Mouse (Mus musculus): ENCODE measurements at regions not wholly inside any gene's neighbourhood (a gene's known extent, or its start where the extent isn't known, plus 50 kb on each side); places are given as distances from the start of the nearest gene placed in this dataset.

- TF ChIP-seq CTCF (IDR thresholded peaks at IDR 0.05; ENCODE audit: low read depth): no peak
- Histone ChIP-seq H3K4me3 (ENCODE audit: low read depth, low read length) (no peak overlapping the region), H3K9me3 (ENCODE audit: low read length) (no peaks in the 10 kb centered on the region), H3K9ac (no peak overlapping the region), H3K4me2 (ENCODE audit: low read depth) (no peak overlapping the region), H3K4me1 (ENCODE audit: insufficient read depth) (no peaks in the 10 kb centered on the region), H3K36me3 (ENCODE audit: insufficient read depth) (no peaks in the 10 kb centered on the region), H3K27ac (ENCODE audit: low read depth, low read length) (no peak overlapping the region), H3K27me3 (ENCODE audit: insufficient read depth, low read length) (no peaks in the 10 kb centered on the region)
- 29% methylated on average over 1 of the region's 1 CpGs for WGBS
- no peak for DNase-seq
- no peak for ATAC-seq
These were observed 764.5 kb downstream of the Vgll3 start for GRCm38 (mm10) chr16:66579551-66579950.

GRCm38 (mm10) chr16:66585698-66586284 lies 770.7 kb downstream of the Vgll3 start:
- H3K27ac ChIP-seq (ENCODE audit: low read depth, low read length): no peak overlapping the region
- peak; percentile 30 for DNase-seq
- H3K9me3 ChIP-seq (ENCODE audit: low read length): no peaks in the 10 kb centered on the region
- peak overlapping the region; percentile 19; the same call in 1 of the 2 replicates for H3K4me3 ChIP-seq (ENCODE audit: low read depth, low read length)
- H3K4me2 ChIP-seq (ENCODE audit: low read depth): peak overlapping the region; percentile 46
- peaks cover 3% of the 10 kb centered on the region; the same call in 1 of the 2 replicates for H3K4me1 ChIP-seq (ENCODE audit: insufficient read depth)
- ATAC-seq: no peak
- H3K9ac ChIP-seq: 0 out of 2 replicates have a peak overlapping the region, but pooled peaks have one; percentile 1
- 5% methylated on average over 12 of the region's 12 CpGs for WGBS
- no peaks in the 10 kb centered on the region for H3K27me3 ChIP-seq (ENCODE audit: insufficient read depth, low read length)
- no peak for TF ChIP-seq CTCF (IDR thresholded peaks at IDR 0.05; ENCODE audit: low read depth)
- H3K36me3 ChIP-seq (ENCODE audit: insufficient read depth): no peaks in the 10 kb centered on the region

- peak; percentile 23 for TF ChIP-seq CTCF (IDR thresholded peaks at IDR 0.05; ENCODE audit: low read depth)
- ATAC-seq (no peak), DNase-seq (no peak)
- no peak overlapping the region for H3K4me3 ChIP-seq (ENCODE audit: low read depth, low read length)
- H3K9me3 ChIP-seq (ENCODE audit: low read length): no peaks in the 10 kb centered on the region
- H3K4me2 ChIP-seq (ENCODE audit: low read depth): no peak overlapping the region
- WGBS: 42% methylated on average over 2 of the region's 2 CpGs
- no peak overlapping the region for H3K27ac ChIP-seq (ENCODE audit: low read depth, low read length)
- no peak overlapping the region for H3K9ac ChIP-seq
- no peaks in the 10 kb centered on the region for H3K27me3 ChIP-seq (ENCODE audit: insufficient read depth, low read length)
- H3K36me3 ChIP-seq (ENCODE audit: insufficient read depth): no peaks in the 10 kb centered on the region
- no peaks in the 10 kb centered on the region for H3K4me1 ChIP-seq (ENCODE audit: insufficient read depth)
These were observed 787.2 kb downstream of the Vgll3 start for GRCm38 (mm10) chr16:66602211-66602610.

GRCm38 (mm10) chr16:66602686-66603085 lies 787.6 kb downstream of the Vgll3 start:
- no peak overlapping the region for H3K27ac ChIP-seq (ENCODE audit: low read depth, low read length)

GRCm38 (mm10) chr16:66603825-66604224 lies 788.8 kb downstream of the Vgll3 start:
- no peak overlapping the region for H3K4me3 ChIP-seq (ENCODE audit: low read depth, low read length)
- WGBS: 43% methylated on average over 6 of the region's 6 CpGs
- TF ChIP-seq CTCF (IDR thresholded peaks at IDR 0.05; ENCODE audit: low read depth): no peak
- no peaks in the 10 kb centered on the region for H3K36me3 ChIP-seq (ENCODE audit: insufficient read depth)
- no peak overlapping the region for H3K27ac ChIP-seq (ENCODE audit: low read depth, low read length)
- no peaks in the 10 kb centered on the region for H3K9me3 ChIP-seq (ENCODE audit: low read length)
- no peaks in the 10 kb centered on the region for H3K27me3 ChIP-seq (ENCODE audit: insufficient read depth, low read length)
- ATAC-seq: no peak
- no peak for DNase-seq
- no peak overlapping the region for H3K4me2 ChIP-seq (ENCODE audit: low read depth)
- H3K9ac ChIP-seq: no peak overlapping the region
- no peaks in the 10 kb centered on the region for H3K4me1 ChIP-seq (ENCODE audit: insufficient read depth)

More at GRCm38 (mm10) chr16:66602686-66603085, 787.6 kb downstream of the Vgll3 start:
- no peak for TF ChIP-seq CTCF (IDR thresholded peaks at IDR 0.05; ENCODE audit: low read depth)
- H3K9me3 ChIP-seq (ENCODE audit: low read length): no peaks in the 10 kb centered on the region
- no peak overlapping the region for H3K4me3 ChIP-seq (ENCODE audit: low read depth, low read length)
- H3K36me3 ChIP-seq (ENCODE audit: insufficient read depth): no peaks in the 10 kb centered on the region
- H3K27me3 ChIP-seq (ENCODE audit: insufficient read depth, low read length): no peaks in the 10 kb centered on the region
- no peaks in the 10 kb centered on the region for H3K4me1 ChIP-seq (ENCODE audit: insufficient read depth)
- DNase-seq (no peak), ATAC-seq (no peak)
- H3K4me2 ChIP-seq (ENCODE audit: low read depth): no peak overlapping the region
- H3K9ac ChIP-seq: no peak overlapping the region
- WGBS: 23% methylated on average over 3 of the region's 3 CpGs
